Mouse (Mus musculus): ENCODE results near the gene Dlg2.

GRCm38 (mm10) chr7:92040187-92040586 lies 1563.7 kb downstream of the Dlg2 start:
- TF ChIP-seq CTCF (IDR thresholded peaks at IDR 0.05; ENCODE audit: low read depth, low read length) (no peak), POLR2A (IDR thresholded peaks at IDR 0.05; ENCODE audit: borderline replicate concordance, low read depth, low read length) (no peak)

All from bone marrow macrophage, adult 2 months (primary cell).